Mouse (Mus musculus) layer of hippocampus, adult 6 months (tissue): ENCODE measurements around the gene Prpf38a. TPM values are rescaled to one million over a fixed set of nuclear protein-coding genes. Genes with fewer than 3 reads are reported as not detected.

Experiments
- long read RNA-seq, 2 experiments: library from polyadenylated mRNA; unstranded; transcript quantifications; one replicate each; pipeline ENCODE4 v2.0.0; 2019 to 2020
- polyA plus RNA-seq: library from polyadenylated mRNA; unstranded; fragments of <200 nt; fragmentation: Nextera tagmentation; gene quantifications from 2 replicates; pipeline ENCODE4 v1.2.3, GENCODE M21; 2021

Gene Prpf38a
- 26.5 and 28.5 TPM in 2 replicates for polyA plus RNA-seq
- long read RNA-seq, experiment 1, transcript Prpf38a-201 (10 exons, 1,516 nt), result major isoform, 45 of 52 reads
- long read RNA-seq, experiment 1, partial matches to known transcripts, result 2 of 52 reads
- long read RNA-seq, experiment 1, other reads (novel, unspliced or antisense), result 5 of 52 reads
- long read RNA-seq, experiment 2, transcript Prpf38a-201 (10 exons, 1,516 nt), result major isoform, 106 of 115 reads
- long read RNA-seq, experiment 2, partial matches to known transcripts, result 1 of 115 reads
- long read RNA-seq, experiment 2, other reads (novel, unspliced or antisense), result 8 of 115 reads

DNA sequence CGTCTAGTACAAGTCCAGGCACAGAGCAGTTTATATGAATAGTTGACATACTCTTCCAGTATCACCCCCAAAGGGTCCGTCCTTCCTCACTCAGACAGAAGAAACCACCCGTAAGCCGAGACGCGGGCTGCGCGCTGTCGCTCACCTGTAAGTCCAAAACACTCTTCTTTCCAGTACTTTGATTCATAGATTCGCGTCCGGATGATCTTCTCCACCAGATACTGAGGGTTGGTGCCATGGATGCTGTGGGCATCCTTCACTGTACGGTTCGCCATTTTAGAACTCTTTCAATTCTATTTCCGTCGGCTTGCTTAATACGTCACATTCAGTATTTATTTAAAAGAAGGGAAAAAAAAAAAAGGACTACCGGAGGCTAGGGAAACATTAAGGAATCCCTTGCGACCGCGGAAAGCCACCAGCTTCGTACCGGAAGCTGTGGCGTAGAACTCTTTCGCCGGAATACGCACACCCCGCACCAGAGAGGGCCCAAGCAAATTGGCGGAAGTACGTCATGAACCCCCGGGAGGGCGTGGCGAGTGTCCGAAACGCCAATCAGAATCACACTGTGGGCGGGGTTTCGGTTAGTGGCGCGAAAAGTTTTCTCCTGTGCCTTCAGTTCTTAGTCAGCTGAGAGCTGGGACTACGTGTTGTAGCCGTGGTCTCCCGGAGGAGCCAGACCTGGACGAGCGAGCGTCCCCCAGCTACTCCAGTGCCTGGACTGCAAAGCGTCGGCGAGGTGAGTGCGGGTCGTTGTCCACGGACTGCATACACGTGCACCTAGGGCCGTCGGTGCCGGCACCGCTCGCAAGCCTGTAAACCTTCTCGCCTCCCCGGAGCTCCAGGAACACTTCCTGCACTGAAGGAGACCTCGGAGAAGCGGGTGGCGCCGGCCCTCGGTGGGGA, at the start of gene Prpf38a, which contains the start of gene Orc1:
Gene Prpf38a, minus strand, starts transcription at position 497 of the 903 bp plus-strand sequence.
Gene Orc1, plus strand, starts transcription at position 584 of the 903 bp plus-strand sequence.

DNA sequence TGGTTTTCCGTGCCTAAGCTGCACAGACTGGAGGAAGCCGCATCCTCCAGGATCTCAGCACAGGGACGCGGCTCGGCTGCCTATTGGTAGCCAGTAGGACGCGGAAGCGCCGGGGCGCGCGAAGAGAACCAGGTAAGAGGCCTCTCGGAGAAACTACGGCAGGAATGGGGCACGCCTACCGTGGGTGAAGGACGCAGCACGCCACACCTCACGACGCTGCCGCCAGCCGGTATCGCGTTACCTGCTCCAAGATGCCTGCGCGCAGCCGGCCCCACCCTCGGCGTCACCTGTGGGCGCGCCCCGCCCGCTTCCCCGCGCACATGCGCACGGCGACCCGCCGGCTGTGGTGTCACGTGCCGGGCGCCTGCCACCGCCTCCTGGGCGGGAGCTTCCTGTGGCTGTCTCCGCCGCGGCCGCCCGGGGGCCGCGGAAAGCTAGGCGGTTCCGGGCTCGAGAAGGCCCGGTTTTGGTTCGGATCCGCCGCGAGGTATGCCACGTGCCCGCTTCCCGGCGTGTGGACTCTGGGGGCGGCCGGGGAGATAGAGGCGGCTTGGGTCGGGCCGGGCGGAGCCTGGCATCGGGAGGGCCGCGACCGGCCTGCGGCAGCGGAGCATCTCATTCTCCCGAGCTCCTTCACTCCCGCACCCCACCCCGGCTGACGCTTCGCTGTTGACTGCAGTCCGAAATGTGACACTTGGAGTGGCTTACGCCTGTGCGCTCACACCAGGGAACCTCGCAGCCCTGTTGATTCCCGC, 40.6 kb upstream of the Prpf38a start, which contains the start of gene Cc2d1b:
Gene Cc2d1b, plus strand, starts transcription at position 354 of the 755 bp plus-strand sequence.

Other genes starting within 250 kb of the Prpf38a start
- 0.35 and 0.46 TPM in 2 replicates for gene Shisal2a, start 196.0 kb downstream of the Prpf38a start, polyA plus RNA-seq
- 12.3 and 13.0 TPM in 2 replicates for gene Gpx7, start 172.4 kb downstream of the Prpf38a start, polyA plus RNA-seq
- 4.0 and 5.5 TPM in 2 replicates for gene Tut4, start 119.9 kb downstream of the Prpf38a start, polyA plus RNA-seq
- 0.79 TPM in 1 of 2 replicates, not detected in the other for gene Orc1, start 87 bp upstream of the Prpf38a start, polyA plus RNA-seq
- gene Cc2d1b, start 40.6 kb upstream of the Prpf38a start, polyA plus RNA-seq, result 5.7 and 5.9 TPM in 2 replicates
- gene 3110021N24Rik, start 140.3 kb upstream of the Prpf38a start, polyA plus RNA-seq, result 0.82 and 0.94 TPM in 2 replicates
- 10.9 and 11.7 TPM in 2 replicates for gene Zfyve9, start 201.5 kb upstream of the Prpf38a start, polyA plus RNA-seq